Mouse (Mus musculus) forebrain, embryonic 13.5 days (tissue): Measurements from ENCODE around the gene Gabrb1. TPM values are rescaled to one million over a fixed set of nuclear protein-coding genes. Genes with fewer than 3 reads are reported as not detected.

Experiments
- ATAC-seq: fragments of 200-750 bp; cut with Nextera tagmentation; 2 replicates; pipeline ENCODE4 v1.8.0; 2017
- H3K27ac ChIP-seq: fragments of 300-500 bp; sonication (generic); 2 replicates; pipeline ENCODE4 v1.5.1; 2015; ENCODE audit warnings: inconsistent platforms, mild to moderate bottlenecking, moderate library complexity
- H3K27me3 ChIP-seq: fragments of 300-500 bp; sonication (generic); 2 replicates; pipeline ENCODE4 v1.6.1; 2015; ENCODE audit warnings: mild to moderate bottlenecking, inconsistent platforms
- H3K36me3 ChIP-seq: fragments of 300-500 bp; sonication (generic); 2 replicates; pipeline ENCODE4 v1.6.1; 2015; ENCODE audit warnings: mild to moderate bottlenecking, inconsistent platforms; ENCODE audit not compliant: poor library complexity, severe bottlenecking
- H3K4me1 ChIP-seq: fragments of 300-500 bp; sonication (generic); 2 replicates; pipeline ENCODE4 v1.6.1; 2015; ENCODE audit warnings: inconsistent platforms
- H3K4me2 ChIP-seq: fragments of 300-500 bp; sonication (generic); 2 replicates; pipeline ENCODE4 v1.6.1; 2015; ENCODE audit warnings: inconsistent platforms, mild to moderate bottlenecking, moderate library complexity
- H3K4me3 ChIP-seq: fragments of 300-500 bp; sonication (generic); 2 replicates; pipeline ENCODE4 v1.5.1; 2015; ENCODE audit warnings: mild to moderate bottlenecking, inconsistent platforms
- H3K9ac ChIP-seq: fragments of 300-500 bp; sonication (generic); 2 replicates; pipeline ENCODE4 v1.6.1; 2015; ENCODE audit warnings: mild to moderate bottlenecking, inconsistent platforms
- H3K9me3 ChIP-seq: fragments of 300-500 bp; sonication (generic); replicated peaks from 2 replicates; pipeline ENCODE4 v1.6.1; 2016; ENCODE audit warnings: inconsistent platforms
- WGBS: fragments of 180-500 bp; shearing (Covaris S2); methylation state at CpG from one replicate; pipeline ENCODE4 v1.1.7; 2015; 5-methylcytosine and 5-hydroxymethylcytosine counted together
- polyA plus RNA-seq: library from polyadenylated mRNA; unstranded; fragments of >200 nt; fragmentation: Nextera tagmentation; extraction: Ambion mirVana; gene quantifications from 2 replicates; pipeline ENCODE4 v1.2.1, GENCODE M21; 2015

Gabrb1 gene
- polyA plus RNA-seq, 1 experiment from 2014 or later: 4.8 TPM

DNA sequence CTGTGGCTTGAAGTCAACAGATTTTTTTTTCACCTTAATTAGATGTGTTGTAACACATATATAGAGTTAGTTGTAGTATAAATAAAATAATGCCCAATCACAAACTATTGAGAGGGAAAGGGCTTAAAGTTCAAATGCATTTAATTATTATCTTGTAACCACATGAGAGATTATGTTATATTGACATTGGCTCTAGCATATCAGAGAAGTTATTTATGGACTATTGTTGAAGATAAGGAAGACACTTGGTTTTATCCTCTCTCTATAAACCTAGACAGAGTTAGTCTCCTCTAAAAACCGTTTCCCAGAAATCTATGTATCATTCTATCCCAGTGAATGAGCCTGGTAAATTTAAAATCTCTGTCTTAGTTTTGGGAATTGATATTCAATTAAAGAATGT lies 515.6 kb downstream of the Gabrb1 start:
- H3K27ac ChIP-seq: no peak overlapping the region
- H3K27me3 ChIP-seq: no peaks in the 10 kb centered on the region
- H3K4me3 ChIP-seq: no peak overlapping the region
- H3K4me2 ChIP-seq: no peak overlapping the region
- no peak overlapping the region for H3K9ac ChIP-seq
- no peak for ATAC-seq
- H3K9me3 ChIP-seq: no peaks in the 10 kb centered on the region
- WGBS: 74% methylated on average over 1 of the region's 1 CpGs
- H3K4me1 ChIP-seq: no peaks in the 10 kb centered on the region
- H3K36me3 ChIP-seq: no peaks in the 10 kb centered on the region

DNA sequence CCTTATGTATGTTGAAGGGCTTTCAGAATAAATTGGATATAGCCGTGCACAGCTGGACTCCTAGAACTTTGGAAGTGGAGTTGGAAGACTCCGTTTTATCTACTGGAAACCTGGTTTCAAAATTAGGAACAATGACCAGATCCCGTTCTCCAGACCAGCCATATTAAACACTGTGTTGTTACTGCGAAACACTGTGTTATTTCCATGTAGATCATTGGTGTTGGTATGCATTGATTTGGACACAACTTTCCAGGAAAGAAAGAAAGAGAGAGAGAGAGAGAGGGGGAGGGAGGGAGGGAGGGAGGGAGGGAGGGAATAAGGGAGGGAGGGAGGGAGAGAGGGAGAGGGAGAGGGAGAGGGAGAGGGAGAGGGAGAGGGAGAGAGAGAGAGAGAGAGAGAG lies 517.1 kb downstream of the Gabrb1 start:
- H3K9me3 ChIP-seq: no peaks in the 10 kb centered on the region
- 63% methylated on average over 4 of the region's 4 CpGs for WGBS
- no peak overlapping the region for H3K27ac ChIP-seq
- no peaks in the 10 kb centered on the region for H3K27me3 ChIP-seq
- H3K36me3 ChIP-seq: no peaks in the 10 kb centered on the region
- no peak for ATAC-seq
- H3K4me3 ChIP-seq: no peak overlapping the region
- H3K4me2 ChIP-seq: peak overlapping the region; percentile 45; the same call in 1 of the 2 replicates
- H3K4me1 ChIP-seq: no peaks in the 10 kb centered on the region
- no peak overlapping the region for H3K9ac ChIP-seq

DNA sequence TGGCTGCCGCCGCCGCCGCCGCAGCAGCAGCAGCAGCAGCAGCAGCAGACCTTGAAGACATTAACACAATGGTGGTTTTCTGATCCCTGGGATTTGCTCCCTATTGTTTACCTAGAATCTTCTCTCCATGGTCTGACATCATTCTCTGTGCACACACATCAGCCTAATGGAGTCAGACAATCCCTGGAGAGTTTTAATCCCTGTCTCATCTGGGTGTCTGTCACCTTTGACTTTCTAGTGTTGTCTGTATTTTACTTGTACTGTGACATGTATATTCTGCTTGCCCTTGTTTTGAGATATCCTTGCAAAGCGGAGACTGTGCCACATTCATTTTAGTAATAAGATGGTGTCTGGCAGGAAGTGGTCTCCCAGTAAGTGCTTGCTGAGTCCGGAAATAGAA lies 517.6 kb downstream of the Gabrb1 start:
- peak overlapping the region; percentile 45 for H3K4me2 ChIP-seq
- no peak overlapping the region for H3K27ac ChIP-seq
- 20% methylated on average over 7 of the region's 7 CpGs for WGBS
- H3K9ac ChIP-seq: no peak overlapping the region
- H3K9me3 ChIP-seq: no peaks in the 10 kb centered on the region
- peak; percentile 61 for ATAC-seq
- H3K36me3 ChIP-seq: no peaks in the 10 kb centered on the region
- H3K27me3 ChIP-seq: no peaks in the 10 kb centered on the region
- no peak overlapping the region for H3K4me3 ChIP-seq
- no peaks in the 10 kb centered on the region for H3K4me1 ChIP-seq

DNA sequence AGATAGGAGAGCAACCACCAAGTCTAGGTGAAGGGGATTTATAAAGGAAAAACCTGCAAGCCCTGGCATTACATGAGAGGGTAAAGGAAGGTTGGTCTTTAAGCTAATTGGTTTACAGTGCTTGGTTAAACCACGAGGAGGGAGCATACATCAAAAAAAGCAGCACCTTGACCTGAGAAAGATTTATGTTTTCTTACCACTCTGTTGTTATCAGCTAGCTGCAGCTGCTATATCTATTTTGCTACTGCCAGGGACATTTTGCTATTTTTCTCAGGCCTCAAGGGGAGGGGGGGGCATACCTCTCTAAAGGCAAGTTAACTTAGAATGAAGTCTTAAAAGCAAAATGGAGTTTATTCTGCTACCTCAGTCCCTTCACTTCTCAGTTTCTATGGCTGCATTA lies 523.3 kb downstream of the Gabrb1 start:
- H3K36me3 ChIP-seq: no peaks in the 10 kb centered on the region
- no peak overlapping the region for H3K4me2 ChIP-seq
- no peak overlapping the region for H3K4me3 ChIP-seq
- no peak overlapping the region for H3K27ac ChIP-seq
- 35% methylated on average over 1 of the region's 1 CpGs for WGBS
- no peak overlapping the region for H3K9ac ChIP-seq
- no peak for ATAC-seq
- H3K9me3 ChIP-seq: no peaks in the 10 kb centered on the region
- H3K4me1 ChIP-seq: no peaks in the 10 kb centered on the region
- no peaks in the 10 kb centered on the region for H3K27me3 ChIP-seq

DNA sequence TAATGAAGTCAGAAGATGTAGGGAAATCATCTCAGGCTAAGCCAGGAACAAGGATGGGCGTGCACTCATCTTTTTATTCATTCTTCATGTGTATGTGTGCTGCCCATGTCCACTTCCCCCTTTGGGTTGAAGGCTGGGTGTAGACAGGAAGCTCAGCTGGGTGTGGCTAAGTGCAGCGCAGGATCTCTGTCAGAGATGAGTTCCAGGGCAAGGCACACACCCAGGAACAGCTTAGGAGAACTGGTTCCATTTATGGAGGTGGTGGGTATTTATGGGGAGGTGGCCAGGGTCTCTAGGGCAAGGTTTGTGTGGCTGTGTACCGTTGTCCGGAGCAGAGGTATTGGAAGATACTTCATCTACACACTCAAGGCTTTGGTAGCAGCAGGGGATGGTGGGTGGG lies 524.9 kb downstream of the Gabrb1 start:
- Histone ChIP-seq H3K9me3 (no peaks in the 10 kb centered on the region), H3K4me2 (no peak overlapping the region), H3K27ac (no peak overlapping the region), H3K4me3 (no peak overlapping the region), H3K27me3 (no peaks in the 10 kb centered on the region), H3K4me1 (no peaks in the 10 kb centered on the region), H3K9ac (no peak overlapping the region), H3K36me3 (no peaks in the 10 kb centered on the region)
- no peak for ATAC-seq
- 91% methylated on average over 4 of the region's 4 CpGs for WGBS

DNA sequence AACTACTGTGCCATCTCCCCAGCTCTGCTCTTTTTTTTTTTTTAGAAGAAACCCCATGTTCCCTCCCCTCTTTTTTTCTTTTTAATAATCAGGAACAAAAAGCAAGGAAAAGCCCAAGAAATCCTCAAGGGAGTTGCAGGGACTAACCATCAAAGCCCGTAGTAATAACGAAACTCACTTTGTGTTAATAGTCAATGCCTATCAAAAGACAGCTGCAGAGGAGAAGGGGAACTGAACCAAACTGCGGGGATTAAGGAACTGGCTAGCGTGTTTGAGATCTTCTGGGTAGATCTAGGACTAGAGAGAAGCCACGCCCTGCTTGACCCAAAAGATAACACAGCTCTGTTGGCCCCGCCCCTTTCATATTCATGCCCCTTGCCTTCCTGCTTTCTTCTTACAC lies 526.0 kb downstream of the Gabrb1 start:
- ATAC-seq: no peak
- 78% methylated on average over 6 of the region's 6 CpGs for WGBS
- Histone ChIP-seq H3K36me3 (no peaks in the 10 kb centered on the region), H3K9ac (no peak overlapping the region), H3K4me1 (no peaks in the 10 kb centered on the region), H3K4me2 (no peak overlapping the region), H3K4me3 (no peak overlapping the region), H3K27ac (no peak overlapping the region), H3K9me3 (no peaks in the 10 kb centered on the region), H3K27me3 (no peaks in the 10 kb centered on the region)

DNA sequence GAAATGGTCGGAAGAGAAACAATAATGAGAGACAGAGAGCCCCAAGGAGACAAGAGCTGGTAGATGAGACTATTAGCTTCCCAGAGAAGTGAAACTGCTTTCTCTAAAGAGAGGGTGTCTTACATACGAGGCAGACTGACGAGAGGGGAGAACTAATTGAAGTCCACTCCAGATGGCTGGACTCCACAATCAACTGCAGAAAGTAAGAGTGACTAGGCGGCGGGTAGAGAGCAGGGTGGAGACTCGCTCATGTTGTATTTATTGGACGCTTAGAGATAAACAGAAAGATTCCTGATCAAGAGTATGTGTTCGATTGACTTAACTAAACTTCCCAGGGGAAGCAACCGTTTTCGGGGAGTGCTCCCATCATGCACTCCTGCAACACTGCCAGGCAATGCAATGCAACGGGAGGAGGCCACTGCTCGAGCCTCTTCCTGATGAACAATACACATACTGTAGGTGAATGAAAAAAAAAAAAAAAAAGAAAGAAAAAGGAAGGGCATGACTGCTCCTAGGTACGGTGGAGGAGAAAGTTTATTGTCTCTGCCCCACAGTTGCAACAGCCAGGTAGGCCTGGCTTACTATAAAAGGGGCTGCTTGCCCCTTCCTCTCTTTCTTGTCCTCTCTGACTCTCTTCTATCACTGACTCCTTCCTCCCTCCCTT lies 526.7 kb downstream of the Gabrb1 start:
- Histone ChIP-seq H3K4me2 (no peak overlapping the region), H3K4me3 (no peak overlapping the region), H3K9me3 (no peaks in the 10 kb centered on the region), H3K36me3 (no peaks in the 10 kb centered on the region), H3K9ac (no peak overlapping the region), H3K27me3 (no peaks in the 10 kb centered on the region), H3K27ac (no peak overlapping the region), H3K4me1 (no peaks in the 10 kb centered on the region)
- ATAC-seq: no peak
- WGBS: 87% methylated on average over 13 of the region's 13 CpGs

DNA sequence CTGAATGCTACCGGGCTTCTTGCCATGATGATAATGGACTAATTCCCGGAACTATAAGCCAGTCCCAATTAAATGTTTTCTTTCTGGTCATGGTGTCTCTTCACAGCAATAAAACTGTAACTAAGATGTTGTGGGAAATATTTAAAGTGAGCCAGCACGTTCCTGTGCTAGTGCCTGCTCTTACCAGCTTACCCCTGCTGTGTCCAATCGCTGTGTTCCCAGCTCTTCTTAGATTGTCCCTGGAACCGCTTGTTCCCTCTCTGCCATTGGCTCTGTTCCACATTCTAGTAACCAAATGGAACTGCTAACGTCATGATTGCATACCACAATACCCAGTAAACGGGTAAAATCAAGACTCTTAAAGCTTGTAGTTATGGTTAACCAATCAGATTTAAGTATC lies 533.2 kb downstream of the Gabrb1 start:
- no peak overlapping the region for H3K27ac ChIP-seq
- no peaks in the 10 kb centered on the region for H3K4me1 ChIP-seq
- H3K9ac ChIP-seq: no peak overlapping the region
- H3K9me3 ChIP-seq: no peaks in the 10 kb centered on the region
- no peaks in the 10 kb centered on the region for H3K27me3 ChIP-seq
- 84% methylated on average over 7 of the region's 7 CpGs for WGBS
- no peak overlapping the region for H3K4me3 ChIP-seq
- ATAC-seq: no peak
- no peak overlapping the region for H3K4me2 ChIP-seq
- H3K36me3 ChIP-seq: no peaks in the 10 kb centered on the region

DNA sequence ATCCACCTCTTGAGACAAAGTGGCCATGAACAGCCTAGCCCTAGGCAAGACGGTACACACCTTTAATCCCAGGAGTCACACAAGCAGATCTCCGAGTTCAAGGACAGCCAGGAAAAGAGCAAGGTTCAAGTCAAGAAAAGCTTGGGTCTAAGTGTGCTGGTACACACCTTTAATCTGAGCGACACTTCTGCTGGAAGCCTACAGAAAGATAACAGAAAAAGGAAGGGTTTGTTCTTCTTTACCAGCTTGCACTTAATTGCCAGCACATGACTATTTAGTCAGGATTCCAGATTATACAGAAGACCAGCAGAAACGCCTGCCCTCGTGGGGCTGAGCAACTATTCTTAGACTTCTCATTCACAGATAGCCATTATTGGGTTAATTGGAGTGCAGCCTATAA lies 534.0 kb downstream of the Gabrb1 start:
- Histone ChIP-seq H3K27ac (no peak overlapping the region), H3K36me3 (no peaks in the 10 kb centered on the region), H3K4me1 (no peaks in the 10 kb centered on the region), H3K4me2 (no peak overlapping the region), H3K9me3 (no peaks in the 10 kb centered on the region), H3K9ac (no peak overlapping the region), H3K27me3 (no peaks in the 10 kb centered on the region), H3K4me3 (no peak overlapping the region)
- ATAC-seq: no peak
- WGBS: 82% methylated on average over 5 of the region's 5 CpGs

DNA sequence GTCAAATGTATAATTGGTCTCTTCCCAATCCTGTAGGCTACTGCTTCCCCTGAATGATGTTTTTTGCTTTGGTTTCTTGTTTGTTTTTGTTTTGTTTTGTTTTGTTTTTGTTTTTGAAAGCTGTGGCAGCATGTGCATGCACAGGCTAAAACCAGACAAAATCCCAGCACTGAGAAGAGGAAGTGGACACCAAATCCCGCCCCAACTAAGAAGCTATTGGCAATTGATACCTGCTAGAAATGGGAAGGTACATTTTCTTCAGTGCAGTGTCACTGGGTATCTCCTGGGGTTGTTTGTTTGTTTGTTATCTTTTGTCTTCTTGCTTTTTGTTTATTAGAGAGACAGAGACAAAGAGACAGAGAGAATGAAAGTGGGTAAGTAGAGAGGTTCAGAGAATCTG lies 537.5 kb downstream of the Gabrb1 start:
- Histone ChIP-seq H3K4me3 (no peak overlapping the region), H3K4me1 (no peaks in the 10 kb centered on the region), H3K9me3 (no peaks in the 10 kb centered on the region), H3K36me3 (no peaks in the 10 kb centered on the region), H3K4me2 (no peak overlapping the region), H3K27me3 (no peaks in the 10 kb centered on the region), H3K27ac (no peak overlapping the region), H3K9ac (no peak overlapping the region)
- no peak for ATAC-seq
- 89% methylated on average over 1 of the region's 1 CpGs for WGBS

Other genes starting within 250 kb of the Gabrb1 start
- not detected in 2 replicates for gene Cox7b2, start 109.9 kb upstream of the Gabrb1 start, polyA plus RNA-seq
- 9.0 and 9.9 TPM in 2 replicates for gene Gabra4, start 195 bp downstream of the Gabrb1 start, polyA plus RNA-seq